Mouse (Mus musculus) cerebellum, postnatal 14 days (tissue): ENCODE data around the gene Nupr1.
A peak's percentile ranks its signal among the peaks of the same experiment; 100 is the strongest.

Experiments used
- DNase-seq, 2 experiments: peaks; one replicate each; pipeline ENCODE4 v3.0.0; 2021; ENCODE audit warnings: mixed read lengths in 2 of 2

Nupr1 gene

DNA sequence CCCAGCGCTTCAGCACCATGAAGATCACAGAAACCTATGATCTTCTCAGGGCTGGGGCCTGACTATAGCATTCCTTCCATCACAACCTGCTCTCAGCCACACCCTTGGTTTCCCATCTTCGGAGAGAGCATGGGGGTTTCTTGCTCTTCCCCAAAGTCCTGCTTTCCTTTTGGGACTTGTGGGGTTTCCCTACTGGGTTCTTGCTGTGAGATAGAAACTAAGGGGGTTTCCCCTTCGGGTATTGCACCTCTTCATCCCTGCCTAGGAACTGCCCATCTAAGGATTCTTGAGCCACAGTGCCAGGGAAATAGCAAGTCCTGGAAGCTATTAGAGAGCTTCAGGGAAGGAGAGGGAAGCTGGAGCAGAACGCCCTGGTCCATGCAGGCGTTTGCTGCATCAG lies 34.8 kb downstream of the Nupr1 start:
- DNase-seq: no peak

GRCm38 (mm10) chr7:126594862-126595561 lies 35.6 kb downstream of the Nupr1 start, which contains the start of gene Il27:
Gene Il27, minus strand, starts transcription at chr7:126594941.
- no peak for DNase-seq

DNA sequence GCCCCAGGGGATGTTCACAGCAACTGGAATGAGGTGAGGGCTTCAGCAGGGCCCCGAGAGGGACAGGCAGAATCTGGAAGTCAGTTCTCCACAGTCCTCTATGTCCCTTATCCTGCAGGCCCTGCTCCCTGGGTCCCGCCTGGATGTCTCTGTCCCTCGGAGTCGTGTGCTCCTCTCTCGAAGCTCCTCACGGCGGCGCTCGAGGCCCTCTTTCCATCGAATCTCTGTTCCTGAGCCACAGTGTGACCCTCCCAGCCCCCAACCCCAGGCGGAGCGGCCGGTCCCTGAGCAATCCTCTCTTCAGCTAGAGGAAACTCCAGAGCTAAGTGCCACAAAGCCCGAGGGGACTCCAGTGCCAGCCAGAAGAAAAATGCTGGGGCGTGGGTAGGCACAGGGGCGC lies 42.9 kb downstream of the Nupr1 start:
- peak; percentile 49 to 77 for DNase-seq

GRCm38 (mm10) chr7:126586839-126587238 lies 43.8 kb downstream of the Nupr1 start:
- DNase-seq: no peak

DNA sequence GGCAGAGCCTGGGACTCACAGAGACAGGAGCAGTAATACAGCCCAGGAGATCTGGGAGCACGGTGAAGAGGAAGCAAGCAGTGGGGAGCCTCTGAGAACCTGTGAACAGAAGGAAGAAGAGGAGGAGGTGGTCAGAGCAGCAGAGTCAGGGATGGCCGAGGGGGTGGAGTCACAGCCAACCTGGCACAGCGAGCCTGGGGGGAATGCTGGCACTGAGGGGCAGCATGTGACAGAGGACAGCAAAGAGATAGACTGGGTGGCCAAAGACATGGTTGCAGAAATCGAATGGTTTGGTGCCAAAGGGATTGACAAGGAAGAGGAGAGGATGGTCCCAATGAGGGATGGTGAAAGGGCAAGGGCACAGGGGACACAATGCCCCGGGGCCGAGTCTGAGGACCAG lies 44.9 kb downstream of the Nupr1 start, which contains the start of gene Cln3:
Gene Cln3, minus strand, starts transcription at position 101 of the 400 bp plus-strand sequence.
- no peak for DNase-seq

GRCm38 (mm10) chr7:126584506-126584977 lies 46.1 kb downstream of the Nupr1 start, which contains the start of gene Apobr:
Gene Apobr, plus strand, starts transcription at chr7:126584942.
- DNase-seq: no peak

- DNase-seq: peak in 1 of 2 experiments; percentile 29
Measured at GRCm38 (mm10) chr7:126583761-126584160, 46.9 kb downstream of the Nupr1 start.

- DNase-seq: peak; percentile 91 to 94
Measured at GRCm38 (mm10) chr7:126583251-126583709, 47.4 kb downstream of the Nupr1 start.

GRCm38 (mm10) chr7:126582759-126583158 lies 47.9 kb downstream of the Nupr1 start:
- DNase-seq: peak in 1 of 2 experiments; percentile 52

- no peak for DNase-seq
Measured at GRCm38 (mm10) chr7:126581661-126582060, 49.0 kb downstream of the Nupr1 start.

DNA sequence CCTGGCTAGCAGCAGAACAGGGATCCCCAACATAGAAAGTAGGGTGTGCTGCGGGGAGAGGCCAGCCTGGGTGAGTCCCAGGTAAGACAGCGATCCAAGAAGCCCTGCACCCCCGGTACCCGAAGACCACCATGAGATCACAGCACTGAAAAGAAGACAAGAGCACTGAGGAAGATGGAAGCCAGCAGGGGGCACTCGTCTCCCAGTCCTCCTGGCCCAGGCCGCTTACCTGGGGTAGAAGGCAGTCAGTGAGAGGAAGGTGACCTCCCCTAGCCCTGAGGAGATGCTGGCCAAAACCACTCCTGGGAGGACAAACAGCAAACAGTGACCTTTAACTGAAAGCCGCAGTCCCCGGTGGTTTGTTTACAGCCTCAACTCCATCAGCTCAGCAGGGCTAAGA lies 51.5 kb downstream of the Nupr1 start:
- DNase-seq: peak; percentile 51 to 65

DNA sequence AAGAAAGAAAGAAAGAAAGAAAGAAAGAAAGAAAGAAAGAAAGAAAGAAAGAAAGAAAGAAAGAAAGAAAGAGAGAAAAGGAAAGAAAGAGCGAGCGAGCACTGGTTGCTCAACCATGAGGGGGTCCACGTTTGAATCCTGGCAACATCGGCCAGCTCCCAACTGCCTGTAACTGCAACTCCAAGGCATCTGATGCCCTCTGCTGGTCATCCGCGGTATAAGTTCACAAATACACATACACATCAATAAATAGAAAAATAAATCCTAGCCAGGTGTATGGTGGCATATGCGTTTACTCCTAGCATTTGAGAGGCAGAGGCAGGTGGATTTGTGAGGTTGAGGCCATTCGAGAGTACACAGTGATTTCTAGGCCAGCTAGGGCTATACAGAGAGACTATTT lies 53.7 kb downstream of the Nupr1 start:
- DNase-seq: peak; percentile 46 to 76
